Mouse (Mus musculus) CH12.LX (cell line): Measurements from ENCODE around the gene Ldlr. TPM values are rescaled to one million over a fixed set of nuclear protein-coding genes. Genes with fewer than 3 reads are reported as not detected.

Source experiments
- DNase-seq: peaks from one replicate; pipeline ENCODE4 v3.0.0-alpha.2; 2013; ENCODE audit errors: extremely low read depth
- H3K27ac ChIP-seq: 2 replicates; pipeline ENCODE4 v1.5.1; 2012; ENCODE audit warnings: low read depth, mild to moderate bottlenecking, control low read depth, moderate library complexity; ENCODE audit not compliant: insufficient read depth
- H3K27me3 ChIP-seq: replicated peaks from 2 replicates; pipeline ENCODE3; 2012; ENCODE audit warnings: inconsistent platforms
- H3K36me3 ChIP-seq, 2 experiments: replicated peaks in 1 of 2; 2 replicates each; pipeline versions ENCODE3 to v1.6.1; 2012; ENCODE audit warnings: inconsistent platforms in 1 of 2, low read length in 1 of 2, mild to moderate bottlenecking in 1 of 2, mixed read lengths in 1 of 2, moderate library complexity in 1 of 2; ENCODE audit not compliant: control insufficient read depth in 1 of 2, insufficient read depth in 1 of 2
- H3K4me1 ChIP-seq, 2 experiments: 2 replicates each; pipeline ENCODE4 v1.6.1; 2012; ENCODE audit warnings: inconsistent platforms in 1 of 2, moderate library complexity in 1 of 2; ENCODE audit not compliant: insufficient read depth in 2 of 2, control insufficient read depth in 1 of 2
- H3K4me2 ChIP-seq: 2 replicates; pipeline ENCODE4 v1.6.1; 2012; ENCODE audit warnings: low read depth, mild to moderate bottlenecking, control low read depth; ENCODE audit not compliant: poor library complexity, insufficient read depth, severe bottlenecking
- H3K4me3 ChIP-seq, 3 experiments: fragments of 150-350 bp in 1 of 3; sonication (generic) in 1 of 3; replicated peaks in 1 of 3; 2 replicates each; pipeline versions ENCODE3 to v1.5.1; 2011 to 2012; ENCODE audit warnings: low read depth in 2 of 3, low read length in 2 of 3, mild to moderate bottlenecking in 2 of 3, moderate library complexity in 2 of 3, control low read depth in 1 of 3, improper control_type of control experiment in 1 of 3, inconsistent platforms in 1 of 3, mixed read lengths in 1 of 3; ENCODE audit not compliant: poor library complexity in 1 of 3
- H3K79me2 ChIP-seq: replicated peaks from 2 replicates; pipeline ENCODE4 v1.6.1; 2012; ENCODE audit warnings: mild to moderate bottlenecking, moderate library complexity; ENCODE audit not compliant: control insufficient read depth, poor library complexity, insufficient read depth, severe bottlenecking; ENCODE audit errors: extremely low read depth
- H3K9ac ChIP-seq: 2 replicates; pipeline ENCODE4 v1.6.1; 2012; ENCODE audit warnings: low read depth, mild to moderate bottlenecking, control low read depth, moderate library complexity; ENCODE audit not compliant: insufficient read depth
- H3K9me3 ChIP-seq: replicated peaks from 2 replicates; pipeline ENCODE3; 2012; ENCODE audit warnings: low read length, inconsistent platforms, mixed read lengths
- CHD1 ChIP-seq: IDR thresholded peaks from 2 replicates; pipeline ENCODE4 v1.6.1; 2012; ENCODE audit warnings: low read depth, low read length, improper control_type of control experiment, inconsistent platforms
- CTCF ChIP-seq, 2 experiments: IDR thresholded peaks in 1 of 2; conservative IDR thresholded peaks in 1 of 2; 2 replicates each; pipeline ENCODE4 v1.5.1; 2011 to 2012; ENCODE audit warnings: low read depth in 2 of 2, low read length in 2 of 2, improper control_type of control experiment in 1 of 2, inconsistent platforms in 1 of 2, mild to moderate bottlenecking in 1 of 2, moderate library complexity in 1 of 2
- EP300 ChIP-seq: IDR thresholded peaks from 2 replicates; pipeline ENCODE4 v1.6.1; 2011; ENCODE audit warnings: low read length, improper control_type of control experiment
- ETS1 ChIP-seq: conservative IDR thresholded peaks from 2 replicates; pipeline ENCODE4 v1.6.1; 2012; ENCODE audit warnings: low read depth, mild to moderate bottlenecking, inconsistent platforms, low read length, improper control_type of control experiment, moderate library complexity
- GABPA ChIP-seq: IDR thresholded peaks from 2 replicates; pipeline ENCODE4 v1.6.1; 2012; ENCODE audit warnings: low read depth, low read length, improper control_type of control experiment, inconsistent platforms; ENCODE audit not compliant: insufficient replicate concordance
- JUND ChIP-seq: conservative IDR thresholded peaks from 2 replicates; pipeline ENCODE4 v1.6.1; 2011; ENCODE audit warnings: low read depth, low read length, improper control_type of control experiment
- KAT2A ChIP-seq: IDR thresholded peaks from 2 replicates; pipeline ENCODE4 v1.6.1; 2012; ENCODE audit warnings: low read length, improper control_type of control experiment, inconsistent platforms; ENCODE audit not compliant: insufficient replicate concordance
- MAZ ChIP-seq: IDR thresholded peaks from 2 replicates; pipeline ENCODE4 v1.6.1; 2012; ENCODE audit warnings: low read depth, mild to moderate bottlenecking, inconsistent platforms, low read length, improper control_type of control experiment, moderate library complexity
- MXI1 ChIP-seq: IDR thresholded peaks from 2 replicates; pipeline ENCODE4 v1.6.1; 2011; ENCODE audit warnings: mild to moderate bottlenecking, low read depth, low read length, improper control_type of control experiment
- NELFE ChIP-seq: IDR thresholded peaks from 2 replicates; pipeline ENCODE4 v1.6.1; 2011; ENCODE audit warnings: low read depth, low read length, improper control_type of control experiment
- NRF1 ChIP-seq: IDR thresholded peaks from 2 replicates; pipeline ENCODE4 v1.6.1; 2014; ENCODE audit warnings: low read depth, mild to moderate bottlenecking, inconsistent platforms, low read length, improper control_type of control experiment, moderate library complexity
- POLR2AphosphoS2 ChIP-seq: IDR thresholded peaks from 2 replicates; pipeline ENCODE4 v1.6.1; 2011; ENCODE audit warnings: low read depth, low read length, improper control_type of control experiment
- SIN3A ChIP-seq: IDR thresholded peaks from 2 replicates; pipeline ENCODE4 v1.6.1; 2012; ENCODE audit warnings: low read length, improper control_type of control experiment, inconsistent platforms
- UBTF ChIP-seq: IDR thresholded peaks from 2 replicates; pipeline ENCODE4 v1.6.1; 2012; ENCODE audit warnings: low read depth, mild to moderate bottlenecking, inconsistent platforms, low read length, improper control_type of control experiment, moderate library complexity
- USF2 ChIP-seq: conservative IDR thresholded peaks from 2 replicates; pipeline ENCODE4 v1.6.1; 2011; ENCODE audit warnings: low read depth, low read length, improper control_type of control experiment
- ZKSCAN1 ChIP-seq: IDR thresholded peaks from 2 replicates; pipeline ENCODE4 v1.6.1; 2012; ENCODE audit warnings: low read depth, inconsistent platforms, low read length, improper control_type of control experiment, borderline replicate concordance
- dilution Hi-C: fragments of 300-500 bp; cut with MboI; formaldehyde crosslinking; loops from 2 replicates; pipeline ENCODE4 v1.14.3; 2020; ENCODE audit warnings: low sequenced_read_pairs; ENCODE audit not compliant: extremely low pct_unique_long_range_greater_than_20kb, extremely low pct_ligation_motif_present
- in situ Hi-C: fragments of 300-500 bp; cut with MboI; formaldehyde crosslinking; loops from 3 replicates; pipeline ENCODE4 v1.14.3; 2019; ENCODE audit warnings: low sequenced_read_pairs, low pct_ligation_motif_present, low pct_unique_long_range_greater_than_20kb, mixed read lengths
- polyA plus RNA-seq: library from polyadenylated mRNA; unstranded; fragments of >175 nt; gene quantifications from 2 replicates; pipeline ENCODE4 v1.2.1, GENCODE M21; 2012; ENCODE audit warnings: low read depth; ENCODE audit not compliant: insufficient read length
- total RNA-seq, 2 experiments: library from RNA; depleted of rRNA; stranded (reverse); fragments of 300-350 nt in 1 of 2; fragments of >200 nt in 1 of 2; gene quantifications; 2 replicates each; pipeline ENCODE4 v1.2.3; 2012 to 2014

Ldlr gene
- total and polyA plus RNA-seq, 3 experiments: 24.0 to 34.7 (median 24.9) TPM

GRCm38 (mm10) chr9:21703494-21703893 lies 19.8 kb upstream of the Ldlr start:
- H3K4me1 ChIP-seq: no peaks in the 10 kb centered on the region
- dilution Hi-C loops: no loop called here
- H3K4me2 ChIP-seq: no peak overlapping the region
- H3K36me3 ChIP-seq: peaks cover 62 to 90% of the 10 kb centered on the region in 2 experiments
- no peak overlapping the region for H3K27ac ChIP-seq
- no peak for DNase-seq
- TF ChIP-seq EP300 (no peak), USF2 (no peak), CTCF (conservative IDR thresholded peaks at IDR 0.05 in 1 of 2, IDR thresholded peaks at IDR 0.05 in 1 of 2; ENCODE audit: low read depth in 2 of 2, low read length in 2 of 2) (no peak), NRF1 (no peak), GABPA (no peak), MXI1 (no peak), SIN3A (no peak), UBTF (no peak), NELFE (no peak), ETS1 (no peak)
- TF ChIP-seq, all 38 proteins: peak for 0
- in situ Hi-C loops: no loop called here
- H3K4me3 ChIP-seq: no peak overlapping the region
- H3K9me3 ChIP-seq: no peaks in the 10 kb centered on the region
- H3K27me3 ChIP-seq: no peaks in the 10 kb centered on the region
- no peak overlapping the region for H3K9ac ChIP-seq
- H3K79me2 ChIP-seq: no peaks in the 10 kb centered on the region

GRCm38 (mm10) chr9:21706085-21706484 lies 17.2 kb upstream of the Ldlr start:
- H3K4me1 ChIP-seq: no peaks in the 10 kb centered on the region
- H3K36me3 ChIP-seq: peaks cover 39 to 76% of the 10 kb centered on the region in 2 experiments
- H3K79me2 ChIP-seq: no peaks in the 10 kb centered on the region
- H3K4me2 ChIP-seq: no peak overlapping the region
- no peak for TF ChIP-seq POLR2AphosphoS2
- TF ChIP-seq, all 38 proteins: peak for 0
- Histone ChIP-seq H3K9ac (no peak overlapping the region), H3K27ac (no peak overlapping the region), H3K9me3 (no peaks in the 10 kb centered on the region), H3K27me3 (no peaks in the 10 kb centered on the region), H3K4me3 (no peak overlapping the region)
- in situ Hi-C loops: no loop called here
- no peak for DNase-seq
- dilution Hi-C loops: no loop called here

GRCm38 (mm10) chr9:21706586-21707265 lies 16.6 kb upstream of the Ldlr start:
- TF ChIP-seq ZKSCAN1 (no peak), CHD1 (no peak), JUND (no peak), KAT2A (no peak), POLR2AphosphoS2 (0 out of 2 replicates have a peak, but pooled peaks have one; percentile 50), MAZ (no peak), SIN3A (no peak), CTCF (conservative IDR thresholded peaks at IDR 0.05 in 1 of 2, IDR thresholded peaks at IDR 0.05 in 1 of 2; ENCODE audit: low read depth in 2 of 2, low read length in 2 of 2) (no peak)
- in situ Hi-C loops: no loop called here
- no peak overlapping the region for H3K4me2 ChIP-seq
- no peaks in the 10 kb centered on the region for H3K9me3 ChIP-seq
- H3K79me2 ChIP-seq: no peaks in the 10 kb centered on the region
- H3K36me3 ChIP-seq: peaks cover 33 to 70% of the 10 kb centered on the region in 2 experiments
- H3K9ac ChIP-seq: no peak overlapping the region
- no peak for DNase-seq
- no peak overlapping the region for H3K27ac ChIP-seq
- dilution Hi-C loops: no loop called here
- H3K4me3 ChIP-seq: no peak overlapping the region
- no peaks in the 10 kb centered on the region for H3K4me1 ChIP-seq
- H3K27me3 ChIP-seq: no peaks in the 10 kb centered on the region
